Comparison of ENCODE assay signal across 20 mouse cellular contexts in genomic region chr9:7558221-7559017, GRCm38 (mm10). TPM values are rescaled to one million over a fixed set of nuclear protein-coding genes. Genes with fewer than 3 reads are reported as not detected.
A peak's percentile ranks its signal among the peaks of the same experiment; 100 is the strongest.
DNase-seq lines count a peak whose midpoint lies in the region; ATAC-seq and TF ChIP-seq lines count a peak whose summit lies in the region.
"Had no signal": no experiment of that assay in that cellular context is flagged by ENCODE, and none has a peak within 500 bp of the region (broad histone marks: within the 10 kb centered on the region; RNA-seq: fewer than 3 reads in every experiment).

Mmp8 (plus strand) TSS chr9:7558456.

- no peaks in the 10 kb centered on the region for H3K36me3 ChIP-seq in kidney, embryonic 14.5 days (ENCODE audit: control insufficient read depth, insufficient read depth, low read length)
- H3K36me3 ChIP-seq in stomach, embryonic 14.5 days (ENCODE audit: control insufficient read depth, insufficient read depth, low read length): no peaks in the 10 kb centered on the region
- H3K36me3 ChIP-seq in stomach, postnatal 0 days (ENCODE audit: control insufficient read depth, insufficient read depth, low read length): no peaks in the 10 kb centered on the region
- H3K36me3 ChIP-seq: embryonic facial prominence, embryonic 13.5 days; hindbrain, embryonic 13.5 days; limb, embryonic 12.5 days; neural tube, embryonic 13.5 days had no signal

- no peaks in the 10 kb centered on the region for H3K4me1 ChIP-seq in kidney, embryonic 14.5 days (ENCODE audit: control insufficient read depth, insufficient read depth, low read length)
- H3K4me1 ChIP-seq in stomach, embryonic 14.5 days (ENCODE audit: control insufficient read depth, insufficient read depth, low read length): no peaks in the 10 kb centered on the region; the same call in 1 of the 2 replicates
- no peaks in the 10 kb centered on the region for H3K4me1 ChIP-seq in stomach, postnatal 0 days (replicated peaks; ENCODE audit: control insufficient read depth, insufficient read depth)
- H3K4me1 ChIP-seq: embryonic facial prominence, embryonic 13.5 days; hindbrain, embryonic 13.5 days; limb, embryonic 12.5 days; neural tube, embryonic 13.5 days had no signal

- no peak within 1 kb of the TSS for H3K27ac ChIP-seq in kidney, embryonic 14.5 days (ENCODE audit: low read depth, low read length)
- H3K27ac ChIP-seq in stomach, embryonic 14.5 days (ENCODE audit: low read length): no peak within 1 kb of the TSS
- H3K27ac ChIP-seq in stomach, postnatal 0 days (replicated peaks): no peak within 1 kb of the TSS
- H3K27ac ChIP-seq: embryonic facial prominence, embryonic 13.5 days; gastrocnemius, adult 2 months; heart, adult 2 months; hindbrain, embryonic 13.5 days; limb, embryonic 12.5 days; neural tube, embryonic 13.5 days had no signal

- no peak for TF ChIP-seq CTCF in stomach, postnatal 0 days (IDR thresholded peaks at IDR 0.05; ENCODE audit: low read depth)

- peak; percentile 35; the same call in 1 of the 2 replicates for ATAC-seq in kidney, embryonic 14.5 days (ENCODE audit: low FRiP score, low TSS enrichment)
- peak; percentile 46; the same call in 1 of the 2 replicates for ATAC-seq in stomach, embryonic 14.5 days (ENCODE audit: insufficient number of reproducible peaks, insufficient read depth, low FRiP score, low read depth)
- ATAC-seq in stomach, postnatal 0 days (ENCODE audit: low FRiP score, low TSS enrichment): no peak
- ATAC-seq in megakaryocyte, adult 5-6 weeks (ENCODE audit: poor library complexity, severe bottlenecking): peak; percentile 88
- ATAC-seq: Patski had no signal

- WGBS in kidney, embryonic 14.5 days: 76% methylated on average over 8 of the region's 8 CpGs
- WGBS in stomach, embryonic 14.5 days: 57% methylated on average over 8 of the region's 8 CpGs
- WGBS in stomach, postnatal 0 days: 63% methylated on average over 8 of the region's 8 CpGs

- no peaks in the 10 kb centered on the region for H3K9me3 ChIP-seq in kidney, embryonic 14.5 days (ENCODE audit: control insufficient read depth, low read length)
- H3K9me3 ChIP-seq in stomach, embryonic 14.5 days (ENCODE audit: control insufficient read depth, low read depth, low read length): no peaks in the 10 kb centered on the region
- H3K9me3 ChIP-seq in stomach, postnatal 0 days (ENCODE audit: control insufficient read depth, low read length): no peaks in the 10 kb centered on the region
- H3K9me3 ChIP-seq: embryonic facial prominence, embryonic 13.5 days; hindbrain, embryonic 13.5 days; limb, embryonic 12.5 days; neural tube, embryonic 13.5 days had no signal

- no peak for TF ChIP-seq EP300 in stomach, postnatal 0 days (optimal IDR thresholded peaks at IDR 0.05)

- no peak within 1 kb of the TSS for H3K9ac ChIP-seq in kidney, embryonic 14.5 days (ENCODE audit: low read depth, low read length)
- no peak within 1 kb of the TSS for H3K9ac ChIP-seq in stomach, embryonic 14.5 days (replicated peaks; ENCODE audit: low read depth, low read length)
- H3K9ac ChIP-seq in stomach, postnatal 0 days (ENCODE audit: low read length): no peak within 1 kb of the TSS
- H3K9ac ChIP-seq: embryonic facial prominence, embryonic 13.5 days; hindbrain, embryonic 13.5 days; limb, embryonic 12.5 days; neural tube, embryonic 13.5 days had no signal

- no peak within 1 kb of the TSS for H3K4me3 ChIP-seq in kidney, embryonic 14.5 days (ENCODE audit: low read length)
- H3K4me3 ChIP-seq in stomach, embryonic 14.5 days (ENCODE audit: low read depth, low read length): no peak within 1 kb of the TSS
- H3K4me3 ChIP-seq in stomach, postnatal 0 days (ENCODE audit: low read depth, low read length): no peak within 1 kb of the TSS
- H3K4me3 ChIP-seq: embryonic facial prominence, embryonic 13.5 days; gastrocnemius, adult 2 months; heart, adult 2 months; hindbrain, embryonic 13.5 days; limb, embryonic 12.5 days; neural tube, embryonic 13.5 days had no signal

- no peak within 1 kb of the TSS for H3K4me2 ChIP-seq in kidney, embryonic 14.5 days (replicated peaks; ENCODE audit: low read depth, low read length)
- no peak within 1 kb of the TSS for H3K4me2 ChIP-seq in stomach, embryonic 14.5 days (replicated peaks; ENCODE audit: low read depth, low read length)
- no peak within 1 kb of the TSS for H3K4me2 ChIP-seq in stomach, postnatal 0 days (replicated peaks; ENCODE audit: low read depth)
- H3K4me2 ChIP-seq: embryonic facial prominence, embryonic 13.5 days; hindbrain, embryonic 13.5 days; limb, embryonic 12.5 days; neural tube, embryonic 13.5 days had no signal

- H3K27me3 ChIP-seq in kidney, embryonic 14.5 days (ENCODE audit: control insufficient read depth, insufficient read depth, low read length): no peaks in the 10 kb centered on the region
- H3K27me3 ChIP-seq in stomach, embryonic 14.5 days (ENCODE audit: control insufficient read depth, insufficient read depth, low read length): no peaks in the 10 kb centered on the region
- H3K27me3 ChIP-seq in stomach, postnatal 0 days (ENCODE audit: control insufficient read depth, insufficient read depth, low read length): no peaks in the 10 kb centered on the region
- H3K27me3 ChIP-seq: embryonic facial prominence, embryonic 13.5 days; hindbrain, embryonic 13.5 days; limb, embryonic 12.5 days; neural tube, embryonic 13.5 days; Patski had no signal

- DNase-seq in kidney, postnatal 36 days: no peak
- no peak for DNase-seq in stomach, postnatal 0 days (ENCODE audit: low spot score)
- DNase-seq in thymus, postnatal 14 days: no peak
- no peak for DNase-seq in adrenal gland, adult 18-20 months (ENCODE audit: low spot score in 2 of 2)
- DNase-seq in adrenal gland, postnatal 10 days: no peak
- DNase-seq: B cell, adult 2 months; cerebellum, adult 11 months; gastrocnemius, adult 2 months; heart, adult 2 months; kidney, adult 11 months had no signal

RNA-seq across cellular contexts. Expression of gene Mmp8, which starts in this region (rescaled TPM):
- 0.16 and 0.17 TPM in 2 replicates for polyA plus RNA-seq in kidney, embryonic 14.5 days (2014; fragmentation: Nextera tagmentation; extraction: Ambion mirVana)
- polyA plus RNA-seq in stomach, embryonic 14.5 days (2014; fragmentation: Nextera tagmentation; extraction: Ambion mirVana): 0.49 and 0.80 TPM in 2 replicates
- 0.16 TPM in 2 replicates for polyA plus RNA-seq in stomach, postnatal 0 days (2015; fragmentation: Nextera tagmentation; extraction: Ambion mirVana)
- 404 and 435 TPM in 2 replicates for total RNA-seq in megakaryocyte, adult 5-6 weeks (2015)
- total RNA-seq in megakaryocyte, adult 5-6 weeks (2017): 512 and 543 TPM in 2 replicates
- under 1 TPM in 1 of 2 experiments, not detected in 1; 0.23 TPM for total RNA-seq in adrenal gland, adult 18-20 months (2021)
- 1 to 10 TPM; 1.1 to 2.6 TPM for total RNA-seq in adrenal gland, postnatal 10 days (2021)
- total RNA-seq: gastrocnemius, adult 2 months; left cerebral cortex, adult 18-20 months had no signal
- polyA plus RNA-seq: embryonic facial prominence, embryonic 13.5 days; forebrain, embryonic 11.5 days had no signal

Comparison
In these comparisons a context has a peak if more than half of its experiments do, and no peak if none do; other contexts are left out.
1. RNA of gene Mmp8 (total RNA-seq): 404 to 543 TPM in megakaryocyte, adult 5-6 weeks; 1.1 to 2.6 TPM in adrenal gland, postnatal 10 days and 0.23 TPM in adrenal gland, adult 18-20 months; every median in the first group is over 100 times any median in the second.
2. Peak in ATAC-seq in kidney, embryonic 14.5 days; RNA of the gene not detected or under 1 TPM.
3. Peak in ATAC-seq in stomach, embryonic 14.5 days; RNA of the gene not detected or under 1 TPM.